ENCODE assay signal across 12 mouse cellular contexts in the genomic region with DNA sequence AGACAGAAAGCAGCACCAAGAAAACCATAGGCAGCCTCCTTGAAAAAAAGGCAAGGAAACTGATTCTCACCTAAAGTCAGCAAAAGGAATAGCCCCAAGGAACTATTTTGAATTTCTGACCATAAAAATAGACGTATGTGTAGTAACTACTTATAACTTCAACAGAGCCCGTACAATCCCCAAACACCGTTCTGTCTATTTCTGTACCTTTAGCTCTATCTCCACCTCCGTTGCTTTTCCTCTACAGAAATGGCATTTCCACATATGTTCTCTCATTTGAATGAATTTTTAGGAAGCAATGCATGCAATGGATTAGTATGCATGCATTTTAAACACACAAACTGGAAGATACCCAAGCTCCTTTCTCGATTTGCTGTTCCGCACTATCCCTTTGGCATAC.
"Had no signal": no experiment of that assay in that cellular context is flagged by ENCODE, and none has a peak within 500 bp of the region (broad histone marks: within the 10 kb centered on the region; RNA-seq: fewer than 3 reads in every experiment).

No protein-coding gene starts in this region.

- DNase-seq: gastrocnemius, adult 2 months; gastrocnemius, postnatal 10 days; gastrocnemius, postnatal 25 days; heart, postnatal 10 days; heart, postnatal 4 days; kidney, adult 18-20 months; kidney, adult 8-10 months; kidney, postnatal 10 days; kidney, postnatal 25 days; kidney, postnatal 4 days; layer of hippocampus, postnatal 36 days; left cerebral cortex, postnatal 4 days had no signal
